In genomic region chr12:70223331-70223730, GRCm38 (mm10) we compare ENCODE assay signal across 11 mouse cellular contexts.
"Had no signal": no experiment of that assay in that cellular context is flagged by ENCODE, and none has a peak within 500 bp of the region (broad histone marks: within the 10 kb centered on the region; RNA-seq: fewer than 3 reads in every experiment).

No protein-coding gene starts in this region.

- H3K9ac ChIP-seq: lung, embryonic 14.5 days had no signal

- H3K27ac ChIP-seq: layer of hippocampus, adult 2 months; limb, embryonic 10.5 days; midbrain, embryonic 10.5 days; stomach, postnatal 0 days had no signal

- H3K9me3 ChIP-seq: limb, embryonic 10.5 days; midbrain, embryonic 10.5 days had no signal

- H3K4me3 ChIP-seq: layer of hippocampus, adult 2 months; limb, embryonic 10.5 days; midbrain, embryonic 10.5 days; myocyte had no signal

- DNase-seq: lung, embryonic 14.5 days; lung, postnatal 10 days; lung, postnatal 4 days; thymus, adult 18-20 months; thymus, postnatal 14 days had no signal

- ATAC-seq: intestine, embryonic 16.5 days had no signal

- H3K36me3 ChIP-seq: limb, embryonic 10.5 days; midbrain, embryonic 10.5 days had no signal

- H3K4me2 ChIP-seq: lung, embryonic 14.5 days had no signal
